Mouse (Mus musculus): ENCODE measurements at regions not wholly inside any gene's neighbourhood (a gene's known extent, or its start where the extent isn't known, plus 50 kb on each side); places are given as distances from the start of the nearest gene placed in this dataset.

- H3K27ac ChIP-seq, result no peak overlapping the region
- H3K27me3 ChIP-seq, result no peaks in the 10 kb centered on the region
- no peaks in the 10 kb centered on the region for H3K9me3 ChIP-seq
- H3K4me3 ChIP-seq (replicated peaks), result no peak overlapping the region
- H3K36me3 ChIP-seq (replicated peaks), result no peaks in the 10 kb centered on the region
- H3K4me2 ChIP-seq, result no peak overlapping the region
- no peaks in the 10 kb centered on the region for H3K4me1 ChIP-seq
- WGBS, result 84% methylated on average over 5 of the region's 5 CpGs
- no peak for ATAC-seq (ENCODE audit: low FRiP score)
- H3K9ac ChIP-seq, result no peak overlapping the region
Observed at GRCm38 (mm10) chr17:54821059-54821458, 522.2 kb upstream of the Slc5a7 start.

GRCm38 (mm10) chr17:54853631-54854030 is 554.8 kb upstream of the Slc5a7 start:
- Histone ChIP-seq H3K27me3 (no peaks in the 10 kb centered on the region), H3K36me3 (replicated peaks) (no peaks in the 10 kb centered on the region), H3K4me2 (no peak overlapping the region), H3K9me3 (no peaks in the 10 kb centered on the region), H3K4me3 (replicated peaks) (no peak overlapping the region), H3K4me1 (no peaks in the 10 kb centered on the region), H3K9ac (no peak overlapping the region), H3K27ac (no peak overlapping the region)
- ATAC-seq (ENCODE audit: low FRiP score), result no peak
- 80% methylated on average over 1 of the region's 1 CpGs for WGBS

- WGBS, result 76% methylated on average over 4 of the region's 4 CpGs
Observed at GRCm38 (mm10) chr17:54896198-54896597, 549.0 kb upstream of the St6gal2 start.

GRCm38 (mm10) chr17:54929181-54929715 is 515.9 kb upstream of the St6gal2 start:
- Histone ChIP-seq H3K4me3 (replicated peaks) (no peak overlapping the region), H3K4me2 (no peak overlapping the region), H3K36me3 (replicated peaks) (no peaks in the 10 kb centered on the region), H3K4me1 (no peaks in the 10 kb centered on the region), H3K9me3 (no peaks in the 10 kb centered on the region), H3K9ac (no peak overlapping the region), H3K27me3 (no peaks in the 10 kb centered on the region), H3K27ac (no peak overlapping the region)
- 83% methylated on average over 3 of the region's 3 CpGs for WGBS
- ATAC-seq (ENCODE audit: low FRiP score), result no peak

More at GRCm38 (mm10) chr17:54896198-54896597, 549.0 kb upstream of the St6gal2 start:
- H3K27me3 ChIP-seq, result no peaks in the 10 kb centered on the region
- no peak overlapping the region for H3K4me3 ChIP-seq (replicated peaks)
- no peak overlapping the region for H3K27ac ChIP-seq
- H3K4me1 ChIP-seq, result no peaks in the 10 kb centered on the region
- no peak for ATAC-seq (ENCODE audit: low FRiP score)
- no peaks in the 10 kb centered on the region for H3K9me3 ChIP-seq
- no peak overlapping the region for H3K9ac ChIP-seq
- no peaks in the 10 kb centered on the region for H3K36me3 ChIP-seq (replicated peaks)
- no peak overlapping the region for H3K4me2 ChIP-seq

- no peaks in the 10 kb centered on the region for H3K4me1 ChIP-seq
- ATAC-seq (ENCODE audit: low FRiP score), result peak; percentile 57; the same call in 1 of the 2 replicates
- no peaks in the 10 kb centered on the region for H3K9me3 ChIP-seq
- no peak overlapping the region for H3K27ac ChIP-seq
- no peaks in the 10 kb centered on the region for H3K36me3 ChIP-seq (replicated peaks)
- no peak overlapping the region for H3K4me2 ChIP-seq
- 46% methylated on average over 3 of the region's 3 CpGs for WGBS
- no peak overlapping the region for H3K9ac ChIP-seq
- no peaks in the 10 kb centered on the region for H3K27me3 ChIP-seq
- no peak overlapping the region for H3K4me3 ChIP-seq (replicated peaks)
Observed at GRCm38 (mm10) chr17:54943380-54944047, 501.7 kb upstream of the St6gal2 start.

GRCm38 (mm10) chr17:54944288-54944931 is 500.8 kb upstream of the St6gal2 start:
- no peak for ATAC-seq (ENCODE audit: low FRiP score)
- Histone ChIP-seq H3K4me1 (no peaks in the 10 kb centered on the region), H3K4me3 (replicated peaks) (no peak overlapping the region), H3K27ac (no peak overlapping the region), H3K36me3 (replicated peaks) (no peaks in the 10 kb centered on the region), H3K27me3 (no peaks in the 10 kb centered on the region), H3K4me2 (no peak overlapping the region), H3K9me3 (no peaks in the 10 kb centered on the region), H3K9ac (no peak overlapping the region)
- 71% methylated on average over 6 of the region's 6 CpGs for WGBS

All from forebrain, embryonic 12.5 days (tissue).